Mouse (Mus musculus) liver, embryonic 12.5 days (tissue): Measurements from ENCODE around the gene Ptprg. TPM values are rescaled to one million over a fixed set of nuclear protein-coding genes. Genes with fewer than 3 reads are reported as not detected.
A peak's percentile ranks its signal among the peaks of the same experiment; 100 is the strongest.
"Not testable (repeated sequence)": the region's sequence is repeated elsewhere in the genome, so short reads cannot be mapped to it uniquely, and the experiment has no call there.

ENCODE experiments used
- ATAC-seq: fragments of 200-750 bp; cut with Nextera tagmentation; 2 replicates; pipeline ENCODE4 v1.8.0; 2017; ENCODE audit warnings: moderate number of reproducible peaks, mild to moderate bottlenecking, moderate library complexity
- H3K27ac ChIP-seq: fragments of 300-500 bp; sonication (generic); 2 replicates; pipeline ENCODE4 v1.5.1; 2016; ENCODE audit warnings: mild to moderate bottlenecking
- H3K27me3 ChIP-seq: fragments of 300-500 bp; sonication (generic); replicated peaks from 2 replicates; pipeline ENCODE4 v1.6.1; 2016; ENCODE audit warnings: mild to moderate bottlenecking, moderate library complexity
- H3K36me3 ChIP-seq: fragments of 300-500 bp; sonication (generic); 2 replicates; pipeline ENCODE4 v1.6.1; 2016; ENCODE audit warnings: mild to moderate bottlenecking, moderate library complexity
- H3K4me1 ChIP-seq: fragments of 300-500 bp; sonication (generic); 2 replicates; pipeline ENCODE4 v1.6.1; 2016
- H3K4me2 ChIP-seq: fragments of 300-500 bp; sonication (generic); 2 replicates; pipeline ENCODE4 v1.6.1; 2016; ENCODE audit warnings: mild to moderate bottlenecking, moderate library complexity
- H3K4me3 ChIP-seq: fragments of 300-500 bp; sonication (generic); 2 replicates; pipeline ENCODE4 v1.5.1; 2016; ENCODE audit warnings: mild to moderate bottlenecking, moderate library complexity
- H3K9ac ChIP-seq: fragments of 300-500 bp; sonication (generic); 2 replicates; pipeline ENCODE4 v1.6.1; 2016; ENCODE audit warnings: mild to moderate bottlenecking, moderate library complexity
- H3K9me3 ChIP-seq: fragments of 300-500 bp; sonication (generic); replicated peaks from 2 replicates; pipeline ENCODE4 v1.6.1; 2016; ENCODE audit warnings: mild to moderate bottlenecking, moderate library complexity
- WGBS: fragments of 180-500 bp; shearing (Covaris S2); methylation state at CpG from one replicate; pipeline ENCODE4 v1.1.7; 2016; ENCODE audit not compliant: insufficient replicate concordance; 5-methylcytosine and 5-hydroxymethylcytosine counted together
- polyA plus RNA-seq: library from polyadenylated mRNA; unstranded; fragments of >200 nt; fragmentation: Nextera tagmentation; extraction: Ambion mirVana; gene quantifications from 2 replicates; pipeline ENCODE4 v1.2.1, GENCODE M21; 2016

Gene Ptprg
- polyA plus RNA-seq, 1 experiment from 2014 or later: 4.8 TPM

- Histone ChIP-seq H3K27me3 (no peaks in the 10 kb centered on the region), H3K9ac (no peak overlapping the region), H3K27ac (no peak overlapping the region), H3K9me3 (no peaks in the 10 kb centered on the region), H3K4me2 (no peak overlapping the region), H3K36me3 (no peaks in the 10 kb centered on the region), H3K4me1 (no peaks in the 10 kb centered on the region), H3K4me3 (no peak overlapping the region)
- no peak for ATAC-seq
- WGBS: 45% methylated on average over 2 of the region's 2 CpGs
These were observed 652.8 kb downstream of the Ptprg start for GRCm38 (mm10) chr14:12206138-12206537.

- WGBS: 53% methylated on average over 2 of the region's 2 CpGs
- no peak overlapping the region for H3K4me2 ChIP-seq
These were observed 655.2 kb downstream of the Ptprg start for GRCm38 (mm10) chr14:12208554-12208953.

GRCm38 (mm10) chr14:12218544-12219150 lies 665.3 kb downstream of the Ptprg start:
- H3K36me3 ChIP-seq: no peaks in the 10 kb centered on the region
- no peak overlapping the region for H3K4me2 ChIP-seq
- no peak overlapping the region for H3K4me3 ChIP-seq
- no peak overlapping the region for H3K9ac ChIP-seq
- H3K27ac ChIP-seq: no peak overlapping the region
- H3K9me3 ChIP-seq: no peaks in the 10 kb centered on the region
- 77% methylated on average over 16 of the region's 16 CpGs for WGBS
- no peak for ATAC-seq
- no peaks in the 10 kb centered on the region for H3K4me1 ChIP-seq
- H3K27me3 ChIP-seq: no peaks in the 10 kb centered on the region

More at GRCm38 (mm10) chr14:12208554-12208953, 655.2 kb downstream of the Ptprg start:
- Histone ChIP-seq H3K36me3 (no peaks in the 10 kb centered on the region), H3K4me3 (no peak overlapping the region), H3K9ac (no peak overlapping the region), H3K27ac (no peak overlapping the region), H3K4me1 (no peaks in the 10 kb centered on the region), H3K27me3 (no peaks in the 10 kb centered on the region), H3K9me3 (no peaks in the 10 kb centered on the region)
- ATAC-seq: no peak

GRCm38 (mm10) chr14:12219877-12220276 lies 666.5 kb downstream of the Ptprg start:
- Histone ChIP-seq H3K27ac (no peak overlapping the region), H3K9ac (no peak overlapping the region), H3K36me3 (no peaks in the 10 kb centered on the region), H3K4me3 (no peak overlapping the region), H3K27me3 (no peaks in the 10 kb centered on the region), H3K4me2 (no peak overlapping the region), H3K4me1 (no peaks in the 10 kb centered on the region), H3K9me3 (no peaks in the 10 kb centered on the region)
- no peak for ATAC-seq
- 74% methylated on average over 6 of the region's 6 CpGs for WGBS

GRCm38 (mm10) chr14:12220540-12220939 lies 667.2 kb downstream of the Ptprg start:
- Histone ChIP-seq H3K27ac (no peak overlapping the region), H3K4me3 (no peak overlapping the region), H3K9ac (no peak overlapping the region), H3K4me2 (no peak overlapping the region), H3K27me3 (no peaks in the 10 kb centered on the region), H3K4me1 (no peaks in the 10 kb centered on the region), H3K9me3 (no peaks in the 10 kb centered on the region), H3K36me3 (no peaks in the 10 kb centered on the region)
- WGBS: 79% methylated on average over 8 of the region's 8 CpGs
- ATAC-seq: no peak

GRCm38 (mm10) chr14:12221571-12221970 lies 668.2 kb downstream of the Ptprg start:
- Histone ChIP-seq H3K27me3 (no peaks in the 10 kb centered on the region), H3K4me1 (no peaks in the 10 kb centered on the region), H3K4me3 (no peak overlapping the region), H3K36me3 (no peaks in the 10 kb centered on the region), H3K9ac (no peak overlapping the region), H3K27ac (no peak overlapping the region), H3K4me2 (no peak overlapping the region), H3K9me3 (no peaks in the 10 kb centered on the region)
- no peak for ATAC-seq
- WGBS: 66% methylated on average over 5 of the region's 5 CpGs

GRCm38 (mm10) chr14:12243726-12244125 lies 690.4 kb downstream of the Ptprg start:
- Histone ChIP-seq H3K4me3 (no peak overlapping the region), H3K27ac (no peak overlapping the region), H3K27me3 (no peaks in the 10 kb centered on the region), H3K4me1 (no peaks in the 10 kb centered on the region), H3K9me3 (no peaks in the 10 kb centered on the region), H3K4me2 (no peak overlapping the region), H3K9ac (no peak overlapping the region), H3K36me3 (no peaks in the 10 kb centered on the region)
- 44% methylated on average over 4 of the region's 4 CpGs for WGBS
- no peak for ATAC-seq

GRCm38 (mm10) chr14:12276031-12276430 lies 722.7 kb downstream of the Ptprg start:
- no peaks in the 10 kb centered on the region for H3K4me1 ChIP-seq
- H3K9ac ChIP-seq: no peak overlapping the region
- peaks cover 3% of the 10 kb centered on the region; the same call in 1 of the 2 replicates for H3K27me3 ChIP-seq
- 43% methylated on average over 3 of the region's 3 CpGs for WGBS
- no peaks in the 10 kb centered on the region for H3K9me3 ChIP-seq
- no peak for ATAC-seq
- H3K36me3 ChIP-seq: no peaks in the 10 kb centered on the region
- no peak overlapping the region for H3K4me2 ChIP-seq
- no peak overlapping the region for H3K4me3 ChIP-seq
- H3K27ac ChIP-seq: no peak overlapping the region

GRCm38 (mm10) chr14:12283641-12284040 lies 730.3 kb downstream of the Ptprg start, which contains the start of gene Gm49355:
Gene Gm49355, plus strand, starts transcription at chr14:12283976.
- Histone ChIP-seq H3K27ac (peak within 1 kb of the TSS; percentile 91), H3K27me3 (peaks cover 3% of the 10 kb centered on the region; the same call in 1 of the 2 replicates), H3K9me3 (no peaks in the 10 kb centered on the region), H3K4me1 (0 out of 2 replicates have a peak, but pooled peaks cover 7% of the 10 kb centered on the region), H3K4me3 (peak within 1 kb of the TSS; percentile 81), H3K4me2 (peak within 1 kb of the TSS; percentile 74), H3K9ac (peak within 1 kb of the TSS; percentile 84), H3K36me3 (peaks cover 8% of the 10 kb centered on the region; the same call in 1 of the 2 replicates)
- WGBS: 69% methylated on average over 6 of the region's 6 CpGs
- 0 out of 2 replicates have a peak, but pooled peaks have one; percentile 1 for ATAC-seq

- H3K4me2 ChIP-seq: peak within 1 kb of the TSS; percentile 74
- H3K9me3 ChIP-seq: no peaks in the 10 kb centered on the region
- peaks cover 3% of the 10 kb centered on the region; the same call in 1 of the 2 replicates for H3K27me3 ChIP-seq
- peak within 1 kb of the TSS; percentile 81 for H3K4me3 ChIP-seq
- H3K4me1 ChIP-seq: 0 out of 2 replicates have a peak, but pooled peaks cover 7% of the 10 kb centered on the region
- H3K36me3 ChIP-seq: peaks cover 12% of the 10 kb centered on the region; the same call in 1 of the 2 replicates
- peak within 1 kb of the TSS; percentile 84 for H3K9ac ChIP-seq
- WGBS: 2% methylated on average over 48 of the region's 48 CpGs
- ATAC-seq: peak; percentile 93
- peak within 1 kb of the TSS; percentile 91 for H3K27ac ChIP-seq
These were observed 731.0 kb downstream of the Ptprg start, which contains the start of gene 3830406C13Rik for GRCm38 (mm10) chr14:12284141-12284912. Gene 3830406C13Rik, plus strand, starts transcription at chr14:12284173.

- not testable (repeated sequence) for ATAC-seq, H3K27ac ChIP-seq, H3K4me2 ChIP-seq, H3K9me3 ChIP-seq, H3K4me3 ChIP-seq, H3K4me1 ChIP-seq, H3K9ac ChIP-seq, H3K27me3 ChIP-seq
- peaks cover 20% of the 10 kb centered on the region; the same call in 1 of the 2 replicates for H3K36me3 ChIP-seq
These were observed 736.4 kb downstream of the Ptprg start for GRCm38 (mm10) chr14:12289747-12290146.
